Mouse (Mus musculus) kidney, embryonic 14.5 days (tissue): ENCODE data around the gene Kat2b. TPM values are rescaled to one million over a fixed set of nuclear protein-coding genes. Genes with fewer than 3 reads are reported as not detected.

Experiments
- ATAC-seq: fragments of 200-750 bp; cut with Nextera tagmentation; 2 replicates; pipeline ENCODE4 v1.8.0; 2017; ENCODE audit warnings: moderate number of reproducible peaks, mild to moderate bottlenecking, moderate TSS enrichment, moderate library complexity; ENCODE audit not compliant: low FRiP score, low TSS enrichment
- H3K27ac ChIP-seq: fragments of 300-500 bp; sonication (generic); 2 replicates; pipeline ENCODE4 v1.5.1; 2014; ENCODE audit warnings: low read depth, mild to moderate bottlenecking, low read length, moderate library complexity, mixed read lengths
- H3K27me3 ChIP-seq: fragments of 300-500 bp; sonication (generic); 2 replicates; pipeline ENCODE4 v1.6.1; 2014; ENCODE audit warnings: mild to moderate bottlenecking, low read length; ENCODE audit not compliant: control insufficient read depth, insufficient read depth
- H3K36me3 ChIP-seq: fragments of 300-500 bp; sonication (generic); 2 replicates; pipeline ENCODE4 v1.6.1; 2014; ENCODE audit warnings: low read length, mixed read lengths; ENCODE audit not compliant: control insufficient read depth, insufficient read depth
- H3K4me1 ChIP-seq: fragments of 300-500 bp; sonication (generic); 2 replicates; pipeline ENCODE4 v1.6.1; 2014; ENCODE audit warnings: low read length, mixed read lengths; ENCODE audit not compliant: control insufficient read depth, insufficient read depth
- H3K4me2 ChIP-seq: fragments of 300-500 bp; sonication (generic); replicated peaks from 2 replicates; pipeline ENCODE4 v1.6.1; 2014; ENCODE audit warnings: low read depth, mild to moderate bottlenecking, low read length
- H3K4me3 ChIP-seq: fragments of 300-500 bp; sonication (generic); 2 replicates; pipeline ENCODE4 v1.5.1; 2014; ENCODE audit warnings: mild to moderate bottlenecking, low read length
- H3K9ac ChIP-seq: fragments of 300-500 bp; sonication (generic); 2 replicates; pipeline ENCODE4 v1.6.1; 2014; ENCODE audit warnings: low read depth, mild to moderate bottlenecking, low read length, moderate library complexity
- H3K9me3 ChIP-seq: fragments of 300-500 bp; sonication (generic); 2 replicates; pipeline ENCODE4 v1.6.1; 2016; ENCODE audit warnings: low read length; ENCODE audit not compliant: control insufficient read depth
- WGBS: fragments of 180-500 bp; shearing (Covaris S2); extraction: QIAGEN DNeasy Blood & Tissue Kit; methylation state at CpG from one replicate; pipeline ENCODE4 v1.1.7; 2014; 5-methylcytosine and 5-hydroxymethylcytosine counted together
- polyA plus RNA-seq: library from polyadenylated mRNA; unstranded; fragments of >200 nt; fragmentation: Nextera tagmentation; extraction: Ambion mirVana; gene quantifications from 2 replicates; pipeline ENCODE4 v1.2.1, GENCODE M21; 2014

Kat2b gene
- polyA plus RNA-seq, 1 experiment from 2014 or later, result 5.8 TPM

DNA sequence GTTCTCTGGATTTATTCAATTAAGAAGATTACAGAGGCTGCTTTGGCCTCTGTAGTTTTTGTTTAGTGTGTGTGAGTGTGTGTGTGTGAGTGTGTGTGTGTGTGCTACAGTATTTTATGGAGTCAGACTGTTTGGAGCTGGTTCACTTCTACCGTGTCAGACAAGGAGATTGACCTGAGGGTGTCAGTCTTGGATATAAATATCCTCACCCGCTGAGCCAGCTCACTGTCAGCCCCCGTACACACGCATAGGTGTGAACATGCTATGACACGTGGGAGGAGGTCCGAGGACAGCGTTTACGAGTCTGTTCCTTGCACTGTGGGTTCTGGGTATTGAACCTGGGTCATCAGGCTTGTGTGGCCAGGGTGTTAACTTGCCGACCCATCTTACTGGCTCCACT, 57.1 kb downstream of the Kat2b start:
- no peak for ATAC-seq
- no peaks in the 10 kb centered on the region for H3K27me3 ChIP-seq
- 74% methylated on average over 9 of the region's 9 CpGs for WGBS

GRCm38 (mm10) chr17:53626160-53626559, 59.5 kb downstream of the Kat2b start:
- Histone ChIP-seq H3K4me3 (no peak overlapping the region), H3K36me3 (no peaks in the 10 kb centered on the region; the same call in 1 of the 2 replicates), H3K4me1 (no peaks in the 10 kb centered on the region), H3K27ac (no peak overlapping the region), H3K9ac (no peak overlapping the region), H3K4me2 (no peak overlapping the region), H3K9me3 (no peaks in the 10 kb centered on the region), H3K27me3 (no peaks in the 10 kb centered on the region)
- ATAC-seq, result no peak
- 85% methylated on average over 3 of the region's 3 CpGs for WGBS

More for the DNA sequence above, 57.1 kb downstream of the Kat2b start:
- no peak overlapping the region for H3K9ac ChIP-seq
- H3K9me3 ChIP-seq, result no peaks in the 10 kb centered on the region
- H3K27ac ChIP-seq, result no peak overlapping the region
- H3K4me1 ChIP-seq, result no peaks in the 10 kb centered on the region
- H3K4me3 ChIP-seq, result no peak overlapping the region
- no peak overlapping the region for H3K4me2 ChIP-seq
- no peaks in the 10 kb centered on the region; the same call in 1 of the 2 replicates for H3K36me3 ChIP-seq

DNA sequence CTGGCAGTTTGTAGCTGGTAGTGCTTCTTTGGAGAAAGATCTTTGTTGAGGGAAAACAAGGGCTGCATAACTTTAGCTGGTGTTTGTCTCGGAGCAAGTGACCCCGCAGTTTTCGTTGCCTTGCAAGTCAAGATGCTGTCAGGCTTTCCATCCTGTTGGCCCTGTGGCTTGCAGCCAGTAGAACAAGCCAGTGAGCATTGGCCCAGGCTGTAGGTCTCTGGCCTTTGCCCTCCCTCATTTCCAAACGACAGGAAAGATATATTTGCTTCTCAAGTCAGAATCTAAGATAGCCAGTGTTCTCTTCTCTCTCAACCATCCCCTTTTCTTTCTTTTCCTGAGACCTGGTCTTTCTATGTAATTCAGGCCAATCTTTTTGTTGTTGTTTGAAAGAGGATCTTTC, 60.8 kb downstream of the Kat2b start:
- 52% methylated on average over 4 of the region's 4 CpGs for WGBS
- Histone ChIP-seq H3K9me3 (no peaks in the 10 kb centered on the region), H3K4me2 (no peak overlapping the region), H3K9ac (no peak overlapping the region), H3K4me1 (no peaks in the 10 kb centered on the region), H3K36me3 (no peaks in the 10 kb centered on the region; the same call in 1 of the 2 replicates), H3K27ac (no peak overlapping the region), H3K4me3 (no peak overlapping the region), H3K27me3 (no peaks in the 10 kb centered on the region)
- no peak for ATAC-seq

- H3K4me1 ChIP-seq, result no peaks in the 10 kb centered on the region
- H3K36me3 ChIP-seq, result no peaks in the 10 kb centered on the region; the same call in 1 of the 2 replicates
- no peak overlapping the region for H3K27ac ChIP-seq
- no peaks in the 10 kb centered on the region for H3K27me3 ChIP-seq
- H3K9ac ChIP-seq, result no peak overlapping the region
- H3K9me3 ChIP-seq, result no peaks in the 10 kb centered on the region
- ATAC-seq, result no peak
- WGBS, result 44% methylated on average over 5 of the region's 5 CpGs
- H3K4me2 ChIP-seq, result no peak overlapping the region
- no peak overlapping the region for H3K4me3 ChIP-seq
Observed at GRCm38 (mm10) chr17:53628131-53628530, 61.5 kb downstream of the Kat2b start.

- Histone ChIP-seq H3K4me2 (no peak overlapping the region), H3K4me1 (no peaks in the 10 kb centered on the region), H3K36me3 (no peaks in the 10 kb centered on the region), H3K9ac (no peak overlapping the region), H3K27ac (no peak overlapping the region), H3K27me3 (no peaks in the 10 kb centered on the region), H3K4me3 (no peak overlapping the region), H3K9me3 (no peaks in the 10 kb centered on the region)
- ATAC-seq, result no peak
Observed at GRCm38 (mm10) chr17:53631344-53631743, 64.7 kb downstream of the Kat2b start.

GRCm38 (mm10) chr17:53643360-53643759, 76.7 kb downstream of the Kat2b start:
- H3K27me3 ChIP-seq, result no peaks in the 10 kb centered on the region
- peaks cover 10% of the 10 kb centered on the region; the same call in 1 of the 2 replicates for H3K36me3 ChIP-seq
- no peak overlapping the region for H3K9ac ChIP-seq
- H3K4me3 ChIP-seq, result no peak overlapping the region
- no peak overlapping the region for H3K4me2 ChIP-seq
- no peak for ATAC-seq
- no peaks in the 10 kb centered on the region for H3K4me1 ChIP-seq
- H3K27ac ChIP-seq, result no peak overlapping the region
- WGBS, result 77% methylated on average over 4 of the region's 4 CpGs
- H3K9me3 ChIP-seq, result no peaks in the 10 kb centered on the region

GRCm38 (mm10) chr17:53650251-53650661, 83.6 kb downstream of the Kat2b start:
- no peaks in the 10 kb centered on the region for H3K27me3 ChIP-seq
- no peak for ATAC-seq
- WGBS, result 75% methylated on average over 2 of the region's 2 CpGs
- no peak overlapping the region for H3K9ac ChIP-seq
- H3K4me1 ChIP-seq, result no peaks in the 10 kb centered on the region
- H3K9me3 ChIP-seq, result no peaks in the 10 kb centered on the region
- H3K4me2 ChIP-seq, result no peak overlapping the region
- H3K4me3 ChIP-seq, result no peak overlapping the region
- peaks cover 11% of the 10 kb centered on the region; the same call in 1 of the 2 replicates for H3K36me3 ChIP-seq
- no peak overlapping the region for H3K27ac ChIP-seq

DNA sequence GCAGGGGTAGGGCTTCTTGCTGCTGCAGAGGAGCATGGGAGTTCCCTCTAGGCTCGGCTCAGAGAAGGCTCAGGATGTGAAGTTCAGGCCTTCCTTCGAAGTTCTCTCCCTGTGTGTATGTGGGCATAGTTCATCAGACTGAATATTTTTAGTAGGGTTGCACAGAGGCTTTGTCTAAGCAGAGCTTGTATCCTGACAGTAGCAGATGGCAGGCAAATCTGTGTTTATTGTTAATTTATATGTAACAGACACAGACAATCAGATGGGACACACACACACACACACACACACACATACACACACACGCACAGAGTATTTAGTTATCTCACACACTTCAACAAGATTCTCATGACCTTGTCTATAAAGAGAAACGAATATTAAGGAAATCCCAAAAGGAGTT, 87.9 kb downstream of the Kat2b start:
- Histone ChIP-seq H3K27me3 (no peaks in the 10 kb centered on the region), H3K9ac (no peak overlapping the region), H3K4me2 (no peak overlapping the region), H3K27ac (no peak overlapping the region), H3K4me3 (no peak overlapping the region), H3K4me1 (no peaks in the 10 kb centered on the region), H3K9me3 (no peaks in the 10 kb centered on the region), H3K36me3 (peaks cover 11% of the 10 kb centered on the region; the same call in 1 of the 2 replicates)
- no peak for ATAC-seq
- 88% methylated on average over 4 of the region's 4 CpGs for WGBS

DNA sequence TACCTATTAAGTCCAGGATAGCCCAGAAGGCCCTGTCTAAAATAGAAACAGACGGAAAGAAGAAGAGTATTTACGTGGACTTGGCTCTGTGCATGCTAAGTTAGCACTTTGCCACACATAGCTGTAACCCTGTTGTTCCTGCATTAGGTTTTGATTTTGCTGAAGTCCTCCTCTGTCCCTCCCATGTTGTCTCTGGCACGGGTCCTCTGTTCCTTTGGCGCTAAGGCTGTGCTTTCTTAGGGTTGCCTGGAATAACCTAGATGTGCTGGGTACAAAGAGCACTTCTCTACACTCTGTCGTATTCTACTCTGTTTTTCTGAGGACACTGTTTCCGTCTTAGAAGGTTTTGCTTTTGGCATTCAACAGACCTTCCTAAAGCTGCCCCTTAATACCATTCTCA, 88.4 kb downstream of the Kat2b start:
- WGBS, result 91% methylated on average over 6 of the region's 6 CpGs
- Histone ChIP-seq H3K27ac (no peak overlapping the region), H3K27me3 (no peaks in the 10 kb centered on the region), H3K36me3 (peaks cover 11% of the 10 kb centered on the region; the same call in 1 of the 2 replicates), H3K9me3 (no peaks in the 10 kb centered on the region), H3K4me1 (no peaks in the 10 kb centered on the region), H3K4me2 (no peak overlapping the region), H3K9ac (no peak overlapping the region), H3K4me3 (no peak overlapping the region)
- ATAC-seq, result no peak
